Comparison of ENCODE assay signal across 15 mouse cellular contexts in the genomic region with DNA sequence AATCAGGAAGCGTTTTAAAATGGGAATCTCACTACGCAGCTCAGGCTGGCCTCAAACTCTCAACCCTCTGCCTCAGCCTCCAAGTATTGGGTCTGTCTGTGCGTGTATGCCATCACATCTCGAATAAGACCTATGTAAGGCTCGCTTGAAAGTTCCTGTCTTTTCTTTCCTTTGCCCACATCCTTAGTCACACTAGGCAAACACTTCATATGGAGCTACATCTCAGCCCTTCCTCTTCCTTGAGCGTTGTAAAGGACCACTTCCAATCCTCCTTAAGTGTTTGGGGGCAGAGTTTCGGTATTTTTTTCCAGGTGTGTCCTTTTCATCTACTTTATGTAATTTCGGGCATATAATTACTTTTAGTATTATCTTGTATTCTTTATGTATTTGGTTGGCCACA.
"Had no signal": no experiment of that assay in that cellular context is flagged by ENCODE, and none has a peak within 500 bp of the region (broad histone marks: within the 10 kb centered on the region; RNA-seq: fewer than 3 reads in every experiment).

No protein-coding gene starts in this region.

- H3K4me2 ChIP-seq: lung, embryonic 15.5 days; midbrain, embryonic 11.5 days; midbrain, embryonic 13.5 days; midbrain, embryonic 15.5 days; neural tube, embryonic 12.5 days; stomach, embryonic 15.5 days had no signal

- DNase-seq: lung, adult 2 months; lung, postnatal 10 days; right cerebral cortex, postnatal 14 days; thymus, adult 2 months; thymus, postnatal 25 days; thymus, postnatal 4 days had no signal

- H3K4me3 ChIP-seq: lung, embryonic 15.5 days; midbrain, embryonic 13.5 days; midbrain, embryonic 15.5 days; neural tube, embryonic 12.5 days; stomach, embryonic 15.5 days had no signal

- ATAC-seq: midbrain, embryonic 13.5 days; midbrain, embryonic 15.5 days had no signal

- H3K9ac ChIP-seq: lung, embryonic 15.5 days; midbrain, embryonic 13.5 days; midbrain, embryonic 15.5 days; neural tube, embryonic 12.5 days; stomach, embryonic 15.5 days had no signal

- H3K4me1 ChIP-seq: lung, embryonic 15.5 days; midbrain, embryonic 13.5 days; midbrain, embryonic 15.5 days; neural tube, embryonic 12.5 days; stomach, embryonic 15.5 days had no signal

- H3K27me3 ChIP-seq: lung, embryonic 15.5 days; megakaryocyte, embryonic 14.5 days; midbrain, embryonic 13.5 days; midbrain, embryonic 15.5 days; neural tube, embryonic 12.5 days; stomach, embryonic 15.5 days had no signal

- H3K36me3 ChIP-seq: midbrain, embryonic 15.5 days had no signal

- H3K27ac ChIP-seq: lung, embryonic 15.5 days; macrophage; midbrain, embryonic 13.5 days; midbrain, embryonic 15.5 days; neural tube, embryonic 12.5 days; stomach, embryonic 15.5 days; stomach, postnatal 0 days had no signal

- H3K9me3 ChIP-seq: lung, embryonic 15.5 days; megakaryocyte, embryonic 14.5 days; midbrain, embryonic 13.5 days; midbrain, embryonic 15.5 days; neural tube, embryonic 12.5 days; stomach, embryonic 15.5 days had no signal
